Mouse (Mus musculus) ES-E14 (cell line): ENCODE data around the gene Ccl1. TPM values are rescaled to one million over a fixed set of nuclear protein-coding genes. Genes with fewer than 3 reads are reported as not detected.
A peak's percentile ranks its signal among the peaks of the same experiment; 100 is the strongest.

Experiments
- DNase-seq: peaks from one replicate; pipeline ENCODE4 v3.0.0-alpha.2; 2013; ENCODE audit warnings: low read depth, low spot score
- H3K27ac ChIP-seq: 2 replicates; pipeline ENCODE4 v1.5.1; 2012; ENCODE audit warnings: low read depth, mild to moderate bottlenecking, low read length, moderate library complexity, mixed read lengths; ENCODE audit not compliant: poor library complexity, insufficient read depth, severe bottlenecking
- H3K36me3 ChIP-seq: 2 replicates; pipeline ENCODE4 v1.6.1; 2012; ENCODE audit warnings: mild to moderate bottlenecking, low read length, moderate library complexity, mixed read lengths; ENCODE audit not compliant: control insufficient read depth, poor library complexity, insufficient read depth, severe bottlenecking
- H3K4me1 ChIP-seq, 2 experiments: fragments of 150-350 bp in 1 of 2; sonication (generic) in 1 of 2; 2 replicates each; pipeline ENCODE4 v1.6.1; 2012; ENCODE audit warnings: low read length in 2 of 2, mild to moderate bottlenecking in 1 of 2, mixed read lengths in 1 of 2; ENCODE audit not compliant: control insufficient read depth in 2 of 2, insufficient read depth in 2 of 2, poor library complexity in 1 of 2
- H3K4me3 ChIP-seq, 2 experiments: fragments of 150-350 bp in 1 of 2; sonication (generic) in 1 of 2; 2 replicates each; pipeline ENCODE4 v1.5.1; 2012; ENCODE audit warnings: low read length in 2 of 2, low read depth in 1 of 2, mild to moderate bottlenecking in 1 of 2, mixed read lengths in 1 of 2; ENCODE audit not compliant: insufficient read depth in 1 of 2, poor library complexity in 1 of 2, severe bottlenecking in 1 of 2
- H3K9ac ChIP-seq: 2 replicates; pipeline ENCODE4 v1.6.1; 2012; ENCODE audit warnings: low read depth, mild to moderate bottlenecking, low read length, mixed read lengths; ENCODE audit not compliant: poor library complexity, insufficient read depth, severe bottlenecking
- H3K9me3 ChIP-seq: fragments of 150-350 bp; sonication (generic); 2 replicates; pipeline ENCODE4 v1.6.1; 2012; ENCODE audit warnings: low read depth, mild to moderate bottlenecking, low read length; ENCODE audit not compliant: control insufficient read depth, insufficient read depth
- CHD2 ChIP-seq: IDR thresholded peaks from 2 replicates; pipeline ENCODE4 v1.6.1; 2014; ENCODE audit warnings: mild to moderate bottlenecking, low read depth, low read length, inconsistent platforms
- HCFC1 ChIP-seq: IDR thresholded peaks from 2 replicates; pipeline ENCODE4 v1.6.1; 2012; ENCODE audit warnings: low read length, inconsistent platforms, borderline replicate concordance; ENCODE audit not compliant: insufficient read depth
- MAFK ChIP-seq: IDR thresholded peaks from 2 replicates; pipeline ENCODE4 v1.6.1; 2014; ENCODE audit warnings: mild to moderate bottlenecking, low read depth, low read length, inconsistent platforms; ENCODE audit not compliant: insufficient read depth
- ZC3H11A ChIP-seq: IDR thresholded peaks from 2 replicates; pipeline ENCODE4 v1.6.1; 2012; ENCODE audit warnings: low read depth, mild to moderate bottlenecking, inconsistent platforms, low read length, borderline replicate concordance
- ZNF384 ChIP-seq: IDR thresholded peaks from 2 replicates; pipeline ENCODE4 v1.6.1; 2012; ENCODE audit warnings: low read depth, low read length, inconsistent platforms
- in situ Hi-C, 2 experiments: fragments of 600-800 bp; cut with MboI; formaldehyde crosslinking; loops; one replicate each; pipeline ENCODE4 v1.15.1; 2025; ENCODE audit warnings: low sequenced_read_pairs in 2 of 2, inconsistent platforms in 1 of 2; ENCODE audit not compliant: unreplicated experiment in 2 of 2
- total RNA-seq: library from RNA; depleted of rRNA; stranded (reverse); fragments of 300-350 nt; gene quantifications from 2 replicates; pipeline ENCODE4 v1.2.3, GENCODE M21; 2012

Gene Ccl1
- total RNA-seq, 1 experiment: 1.7 TPM

DNA sequence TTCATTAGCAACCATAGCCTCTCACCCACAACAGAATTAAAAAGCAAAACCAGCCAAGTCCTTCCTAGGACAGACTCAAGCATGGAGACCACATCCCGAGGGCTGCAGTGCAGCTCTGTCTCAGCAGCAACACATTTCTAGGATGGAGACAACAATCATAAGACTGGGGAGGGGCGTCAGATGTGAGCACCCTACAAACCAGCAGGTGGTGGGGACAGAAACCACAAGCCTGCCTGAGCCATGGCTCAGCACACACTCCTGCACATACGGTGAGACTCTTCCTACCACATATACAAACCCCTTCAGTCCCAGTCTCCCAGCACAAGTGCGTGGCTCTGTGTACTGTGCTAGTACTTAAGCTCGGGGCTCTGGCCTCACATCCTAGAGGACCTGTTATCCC lies 127.3 kb downstream of the Ccl1 start:
- TF ChIP-seq ZC3H11A (no peak), ZNF384 (no peak), HCFC1 (no peak), CHD2 (no peak), MAFK (no peak)
- H3K36me3 ChIP-seq: no peaks in the 10 kb centered on the region
- H3K4me3 ChIP-seq: no peak overlapping the region
- no peak for DNase-seq
- in situ Hi-C loops: loop anchor here (5.0 to 25.0 kb wide), 2 partner anchors 131 to 191 kb away; partner anchors contain the start of gene Ccl7 (in 1 of the 2)
- H3K4me1 ChIP-seq: peaks cover 0 to 5% of the 10 kb centered on the region in 2 experiments; a peak in 1 of 4 replicates
- no peak overlapping the region for H3K27ac ChIP-seq
- H3K9ac ChIP-seq: no peak overlapping the region
- no peaks in the 10 kb centered on the region for H3K9me3 ChIP-seq

GRCm38 (mm10) chr11:82177711-82178110 lies 127.8 kb downstream of the Ccl1 start:
- in situ Hi-C loops: loop anchor here (5.0 to 25.0 kb wide), 2 partner anchors 130 to 190 kb away; partner anchors contain the start of gene Ccl7 (in 1 of the 2)
- Histone ChIP-seq H3K9me3 (no peaks in the 10 kb centered on the region), H3K36me3 (no peaks in the 10 kb centered on the region), H3K9ac (no peak overlapping the region), H3K4me1 (peaks cover 0 to 5% of the 10 kb centered on the region in 2 experiments; a peak in 1 of 4 replicates), H3K27ac (no peak overlapping the region), H3K4me3 (no peak overlapping the region)
- TF ChIP-seq ZC3H11A (peak; percentile 69; the same call in 1 of the 2 replicates), CHD2 (no peak)
- peak; percentile 57 for DNase-seq

- TF ChIP-seq ZC3H11A (peak; percentile 63; the same call in 1 of the 2 replicates), CHD2 (no peak), HCFC1 (no peak), ZNF384 (0 out of 2 replicates have a peak, but pooled peaks have one; percentile 21), MAFK (peak; percentile 100)
- H3K36me3 ChIP-seq: no peaks in the 10 kb centered on the region
- H3K4me1 ChIP-seq: peaks cover 0 to 5% of the 10 kb centered on the region in 2 experiments; a peak in 1 of 4 replicates
- no peak overlapping the region; the same call in 1 of the 2 replicates for H3K27ac ChIP-seq
- H3K9me3 ChIP-seq: no peaks in the 10 kb centered on the region
- H3K9ac ChIP-seq: peak overlapping the region; percentile 61; the same call in 1 of the 2 replicates
- DNase-seq: peak; percentile 81
- in situ Hi-C loops: loop anchor here (5.0 to 25.0 kb wide), 2 partner anchors 127 to 187 kb away; partner anchors contain the start of gene Ccl7 (in 1 of the 2)
- peak overlapping the region in 1 of 2 experiments; percentile 39; a peak in 2 of 4 replicates for H3K4me3 ChIP-seq
Measured at GRCm38 (mm10) chr11:82174794-82175193, 130.7 kb downstream of the Ccl1 start.

- H3K9me3 ChIP-seq: no peaks in the 10 kb centered on the region
- in situ Hi-C loops: no loop called here
Measured at GRCm38 (mm10) chr11:82173491-82173890, 132.0 kb downstream of the Ccl1 start.

More at GRCm38 (mm10) chr11:82173491-82173890, 132.0 kb downstream of the Ccl1 start:
- TF ChIP-seq MAFK (no peak), HCFC1 (no peak), CHD2 (no peak)
- Histone ChIP-seq H3K36me3 (no peaks in the 10 kb centered on the region), H3K9ac (no peak overlapping the region), H3K4me1 (peaks cover 0 to 5% of the 10 kb centered on the region in 2 experiments; a peak in 1 of 4 replicates), H3K4me3 (no peak overlapping the region), H3K27ac (no peak overlapping the region)
- DNase-seq: no peak
